Mouse (Mus musculus): ENCODE results near the gene Slc6a3.

Slc6a3 gene

GRCm38 (mm10) chr13:73591488-73591887, 54.9 kb downstream of the Slc6a3 start:
- DNase-seq (ENCODE audit: low spot score in 2 of 2) = no peak

- DNase-seq (ENCODE audit: low spot score in 2 of 2) = no peak
Observed at GRCm38 (mm10) chr13:73592546-73592945, 56.0 kb downstream of the Slc6a3 start.

- DNase-seq (ENCODE audit: low spot score in 2 of 2) = no peak
Observed at GRCm38 (mm10) chr13:73596276-73596675, 59.7 kb downstream of the Slc6a3 start.

- DNase-seq (ENCODE audit: low spot score in 2 of 2) = no peak
Observed at GRCm38 (mm10) chr13:73600217-73600616, 63.7 kb downstream of the Slc6a3 start.

GRCm38 (mm10) chr13:73603046-73603445, 66.5 kb downstream of the Slc6a3 start:
- no peak for DNase-seq (ENCODE audit: low spot score in 2 of 2)

- DNase-seq (ENCODE audit: low spot score in 2 of 2) = peak; percentile 99
Observed at GRCm38 (mm10) chr13:73603522-73604155, 67.1 kb downstream of the Slc6a3 start, which contains the start of gene Clptm1l. Gene Clptm1l, plus strand, starts transcription at chr13:73604006.

- no peak for DNase-seq (ENCODE audit: low spot score in 2 of 2)
Observed at GRCm38 (mm10) chr13:73604156-73604957, 67.8 kb downstream of the Slc6a3 start.

GRCm38 (mm10) chr13:73618406-73618805, 81.9 kb downstream of the Slc6a3 start:
- DNase-seq (ENCODE audit: low spot score in 2 of 2) = no peak

GRCm38 (mm10) chr13:73620637-73621036, 84.1 kb downstream of the Slc6a3 start:
- no peak for DNase-seq (ENCODE audit: low spot score in 2 of 2)

- DNase-seq (ENCODE audit: low spot score in 2 of 2) = no peak
Observed at GRCm38 (mm10) chr13:73626410-73626744, 89.8 kb downstream of the Slc6a3 start.

GRCm38 (mm10) chr13:73626745-73627549, 90.4 kb downstream of the Slc6a3 start, which contains the start of gene Tert:
Gene Tert, plus strand, starts transcription at chr13:73626911.
- peak; percentile 37 to 41 for DNase-seq (ENCODE audit: low spot score in 2 of 2)

Data from frontal cortex, postnatal 36 days (tissue).